Mouse (Mus musculus) CD4-positive helper T cell, adult 2 months (primary cell): ENCODE data around the gene Hist1h3f.

ENCODE experiments used
- DNase-seq: peaks from one replicate; pipeline ENCODE4 v3.0.0-alpha.2; 2012; ENCODE audit warnings: low read depth, missing footprints, low spot score

Gene Hist1h3f

GRCm38 (mm10) chr13:23517603-23518294, 26.1 kb upstream of the Hist1h3f start:
- peak; percentile 89 for DNase-seq

DNA sequence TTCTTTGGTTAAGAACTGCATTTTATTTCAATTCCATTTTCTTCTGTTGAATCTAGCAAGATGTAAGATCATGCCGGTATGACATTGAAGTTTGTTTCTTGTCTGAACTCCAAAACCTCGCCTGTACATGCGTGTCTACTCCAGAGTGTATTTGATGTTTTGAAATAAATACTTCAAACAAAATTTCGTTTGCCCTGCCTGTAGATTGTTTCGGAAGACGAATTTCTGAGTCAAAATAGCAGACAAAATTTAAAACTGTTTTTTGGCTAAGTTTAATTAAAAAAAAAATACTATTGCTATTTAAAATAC, 25.6 kb upstream of the Hist1h3f start:
- no peak for DNase-seq

DNA sequence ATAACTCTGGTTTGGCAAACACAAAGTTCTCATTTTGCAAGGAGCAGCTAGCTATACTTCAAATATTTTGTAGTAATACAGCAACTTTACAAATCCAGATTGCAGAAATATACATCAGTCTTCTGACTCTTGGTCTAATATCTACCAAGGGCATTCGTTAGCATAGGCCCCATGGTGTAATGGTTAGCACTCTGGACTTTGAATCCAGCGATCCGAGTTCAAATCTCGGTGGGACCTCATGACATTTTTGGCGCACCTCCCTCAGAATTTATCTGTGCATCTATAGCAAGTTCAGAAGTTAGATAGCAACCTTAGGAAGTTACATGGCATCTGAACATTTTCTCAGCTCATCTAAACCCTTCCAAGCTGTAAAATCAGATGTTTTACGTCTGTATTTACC, 25.0 kb upstream of the Hist1h3f start:
- peak; percentile 85 for DNase-seq

GRCm38 (mm10) chr13:23519416-23519815, 24.4 kb upstream of the Hist1h3f start:
- DNase-seq, result peak; percentile 83

DNA sequence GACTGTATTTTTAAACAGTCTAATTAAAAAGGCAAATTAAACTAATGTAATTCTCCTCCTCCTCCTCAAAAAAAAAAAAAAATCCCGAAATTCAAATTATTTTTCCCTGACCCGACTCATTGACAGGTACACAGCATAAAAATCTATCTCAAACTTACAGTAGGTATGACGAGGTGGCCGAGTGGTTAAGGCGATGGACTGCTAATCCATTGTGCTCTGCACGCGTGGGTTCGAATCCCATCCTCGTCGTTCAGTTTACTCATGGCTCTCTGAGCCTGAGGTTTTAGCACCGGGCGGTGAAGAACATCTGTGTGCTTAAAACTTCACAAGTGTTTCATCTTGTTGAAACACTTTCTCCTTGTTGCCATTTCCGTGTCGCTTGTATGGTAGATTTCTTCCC, 22.1 kb upstream of the Hist1h3f start:
- peak; percentile 83 for DNase-seq

- DNase-seq, result no peak
These were observed 19.9 kb upstream of the Hist1h3f start for GRCm38 (mm10) chr13:23523976-23524375.

DNA sequence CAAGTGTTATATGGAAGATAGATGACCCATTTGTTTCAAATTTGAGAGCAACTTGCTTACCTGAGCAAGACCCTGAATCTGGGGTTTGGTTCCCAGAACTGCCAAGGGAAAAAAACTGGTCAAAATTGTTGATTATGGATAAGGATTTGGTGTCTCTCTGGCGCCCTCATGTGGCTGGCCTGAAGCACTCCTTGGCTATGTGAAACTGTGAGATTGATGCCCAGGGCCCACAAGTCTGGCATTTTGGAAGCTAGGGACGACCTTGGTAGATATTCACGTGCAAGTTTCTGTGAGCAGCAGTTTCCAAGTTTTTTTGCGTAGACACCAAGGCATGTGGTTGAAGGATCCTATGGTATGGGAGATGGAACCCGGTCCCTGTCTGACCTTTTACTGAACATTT, 19.2 kb upstream of the Hist1h3f start:
- DNase-seq, result peak; percentile 81

- DNase-seq, result no peak
These were observed 18.0 kb upstream of the Hist1h3f start for GRCm38 (mm10) chr13:23525901-23526300.

GRCm38 (mm10) chr13:23526312-23526711, 17.5 kb upstream of the Hist1h3f start:
- DNase-seq, result peak; percentile 89

DNA sequence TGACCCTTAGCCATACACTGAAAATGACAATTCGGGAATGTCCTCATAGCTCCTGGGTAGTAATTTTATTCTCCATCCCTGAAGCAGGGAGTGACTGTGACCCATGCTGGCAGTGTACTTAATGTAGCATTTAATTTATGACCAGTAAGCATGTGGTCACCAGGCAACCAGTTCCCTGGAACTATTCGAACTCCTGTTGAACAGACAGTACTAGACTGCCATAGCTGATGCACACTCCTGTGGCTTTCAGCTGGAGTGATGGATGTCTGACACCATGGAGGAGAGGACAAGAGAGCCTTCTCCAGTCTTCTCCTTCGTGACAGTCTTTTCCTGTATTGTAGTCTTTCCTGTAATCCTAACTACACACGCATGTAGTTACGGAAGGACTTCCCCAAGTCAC, 14.8 kb upstream of the Hist1h3f start:
- DNase-seq, result no peak

GRCm38 (mm10) chr13:23529480-23530165, 14.2 kb upstream of the Hist1h3f start:
- DNase-seq, result no peak

DNA sequence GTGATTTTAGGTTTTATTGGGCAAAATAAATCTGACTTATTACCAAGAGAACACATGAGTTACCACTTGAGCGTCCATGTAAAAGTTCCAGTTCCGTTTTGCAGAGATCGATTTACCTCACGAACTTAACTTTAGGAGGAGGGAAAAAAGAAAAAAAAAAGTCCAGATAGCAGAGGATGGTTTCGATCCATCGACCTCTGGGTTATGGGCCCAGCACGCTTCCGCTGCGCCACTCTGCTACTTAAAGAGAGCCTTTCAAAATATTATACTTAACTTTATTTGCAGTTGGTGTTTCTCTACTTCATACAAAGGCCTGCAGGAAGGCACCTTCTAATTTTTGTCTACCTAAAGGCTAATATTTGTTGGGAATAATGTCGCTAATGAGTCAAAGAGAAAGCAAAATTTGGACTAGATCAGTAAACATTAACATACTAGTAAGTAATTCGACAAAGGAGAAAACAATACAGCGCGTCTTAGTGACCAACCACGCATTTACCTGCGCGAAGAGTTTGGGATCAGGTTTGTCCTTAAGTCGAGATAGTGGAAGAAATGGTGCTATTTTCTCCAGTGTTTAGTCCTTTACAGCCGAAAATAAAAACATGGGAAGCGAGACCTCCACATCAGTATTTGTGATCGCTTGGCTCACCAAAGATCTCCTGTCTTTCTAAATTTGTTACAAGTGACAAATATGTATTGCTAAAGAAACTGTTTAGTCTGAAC, 13.5 kb upstream of the Hist1h3f start:
- DNase-seq, result peak; percentile 86

GRCm38 (mm10) chr13:23530901-23531875, 12.7 kb upstream of the Hist1h3f start, which contains the start of gene Hist1h4h:
Gene Hist1h4h, plus strand, starts transcription at chr13:23531050.
- DNase-seq, result peak; percentile 96

- DNase-seq, result peak; percentile 20
These were observed 11.4 kb upstream of the Hist1h3f start for GRCm38 (mm10) chr13:23532262-23533075.

GRCm38 (mm10) chr13:23533560-23534367, 10.1 kb upstream of the Hist1h3f start, which contains the start of gene Hist1h2af:
Gene Hist1h2af, plus strand, starts transcription at chr13:23533906.
- peak; percentile 80 for DNase-seq

DNA sequence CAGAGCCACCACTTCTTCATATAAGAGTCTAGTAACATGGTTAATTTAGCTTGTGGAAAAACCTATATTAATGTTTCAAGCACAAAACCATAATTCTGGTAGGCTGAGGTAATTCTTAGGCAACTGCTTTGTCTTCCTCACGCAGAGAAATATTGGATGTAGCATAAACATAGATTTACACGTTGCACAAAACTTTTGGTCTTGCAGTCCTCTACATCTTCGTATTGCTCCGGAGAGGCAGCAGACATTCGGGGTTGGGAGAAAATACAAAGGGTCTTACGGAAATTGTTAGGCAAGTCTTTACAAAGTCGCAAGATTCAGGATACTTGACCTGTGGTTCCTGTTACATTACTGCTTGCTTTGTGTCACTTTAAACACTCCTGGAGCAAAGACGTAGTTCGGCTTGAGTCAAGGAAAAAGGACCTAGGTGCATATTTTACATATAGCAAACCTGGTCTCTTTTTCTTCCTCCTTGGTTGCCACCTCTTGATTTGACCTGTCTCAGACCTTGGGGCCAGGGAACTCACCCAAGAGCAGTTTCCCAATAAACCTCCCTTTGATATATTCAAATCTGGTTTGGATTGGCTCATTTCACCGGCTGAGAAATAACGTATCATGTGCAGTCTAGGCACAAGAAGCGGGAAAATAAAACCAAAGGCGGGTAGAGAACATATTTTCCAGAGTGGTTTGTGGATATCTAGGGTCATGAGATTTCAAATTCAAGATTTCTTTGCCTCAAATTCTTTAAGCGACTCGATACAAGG, 9.3 kb upstream of the Hist1h3f start:
- DNase-seq, result no peak

GRCm38 (mm10) chr13:23535137-23536075, 8.4 kb upstream of the Hist1h3f start, which contains the start of gene Hist1h3g:
Gene Hist1h3g, plus strand, starts transcription at chr13:23535422.
- peak; percentile 91 for DNase-seq
